Mouse (Mus musculus) urinary bladder, adult 2 months (tissue): Measurements from ENCODE around the gene Ugt1a6b. TPM values are rescaled to one million over a fixed set of nuclear protein-coding genes. Genes with fewer than 3 reads are reported as not detected.

Source experiments
- DNase-seq: peaks from one replicate; pipeline ENCODE4 v3.0.0; 2022; ENCODE audit warnings: low spot score
- polyA plus RNA-seq: library from polyadenylated mRNA; depleted of rRNA; stranded (reverse); fragments of >200 nt; gene quantifications from 2 replicates; pipeline ENCODE4 v1.2.3, GENCODE M21; 2012

Ugt1a6b gene
- polyA plus RNA-seq, 1 experiment: 31.7 TPM

DNA sequence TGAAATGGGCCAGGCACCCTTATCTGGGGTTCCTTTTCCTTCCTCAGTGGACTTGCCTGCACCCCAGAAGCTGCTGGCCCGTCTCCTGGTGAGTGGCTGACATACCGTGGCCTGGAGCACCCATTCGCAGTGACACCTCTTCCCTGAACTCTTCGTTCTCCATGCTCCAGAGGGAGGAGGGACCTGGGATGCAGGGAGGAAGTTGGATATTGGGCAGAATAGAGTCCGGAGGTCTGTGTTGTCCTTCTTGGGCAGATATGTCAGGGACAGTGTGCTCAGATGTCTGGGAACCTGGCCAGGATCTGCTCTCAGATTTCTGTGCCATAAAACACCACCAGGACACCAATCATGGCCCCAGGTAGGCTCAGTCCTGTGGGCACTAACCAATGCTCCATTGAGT lies 137.0 kb downstream of the Ugt1a6b start:
- peak; percentile 34 for DNase-seq

DNA sequence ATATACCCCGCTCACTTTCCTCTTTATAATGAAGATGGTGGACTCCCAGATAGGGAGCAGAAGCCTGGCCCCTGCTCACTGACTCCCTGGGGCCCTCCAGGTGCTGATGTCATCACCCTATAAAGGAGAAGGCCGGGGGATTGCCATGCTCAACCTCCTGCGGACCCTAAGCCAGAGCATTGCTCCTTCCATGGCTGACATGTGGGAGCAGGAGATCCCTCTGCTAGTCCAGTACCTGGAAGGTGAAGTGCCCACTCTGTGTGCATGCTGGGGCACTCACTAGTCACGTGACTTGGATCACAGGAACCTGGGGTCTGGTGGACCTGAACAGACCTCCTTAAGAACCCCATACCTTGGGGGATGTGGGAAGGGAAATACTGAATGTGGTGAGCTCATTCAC lies 137.5 kb downstream of the Ugt1a6b start:
- peak; percentile 43 for DNase-seq

DNA sequence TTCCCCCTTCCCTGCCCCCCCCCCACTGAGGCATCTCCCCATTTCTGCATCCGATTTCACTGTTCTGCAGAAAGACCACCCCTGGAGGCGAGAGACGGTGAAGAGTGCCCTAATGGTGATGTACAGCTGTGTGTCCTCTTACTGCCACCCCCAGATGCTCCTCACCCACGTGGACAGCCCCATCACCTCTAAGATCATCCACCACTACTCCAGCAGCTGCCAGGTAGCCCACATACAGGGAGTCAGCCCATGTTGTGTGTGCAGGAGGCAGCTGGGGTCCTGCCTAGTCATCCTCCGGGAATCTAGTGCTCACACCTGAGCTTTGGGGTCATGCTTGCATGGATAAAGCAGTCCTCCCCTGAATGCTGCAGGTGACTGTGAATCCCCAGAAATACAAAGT lies 140.8 kb downstream of the Ugt1a6b start:
- DNase-seq: no peak

DNA sequence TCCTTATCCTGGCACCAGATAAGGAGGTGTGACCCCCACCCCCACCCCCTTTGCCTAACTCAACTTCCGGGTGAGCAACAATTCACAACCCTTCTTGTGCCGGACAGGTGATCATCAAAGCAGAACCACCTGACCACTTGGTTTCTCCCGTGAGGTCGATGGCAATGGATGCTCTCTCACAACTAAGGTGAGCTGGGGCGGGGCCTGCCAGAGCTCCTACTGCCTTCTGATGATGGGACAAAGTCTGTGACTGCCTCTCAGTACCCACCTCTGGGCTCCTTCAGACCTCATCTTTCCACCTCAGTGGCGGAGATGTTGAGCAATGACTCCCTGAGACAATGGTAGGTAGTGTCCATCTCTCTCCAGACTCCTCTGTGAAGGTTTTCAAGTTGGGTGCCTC lies 142.8 kb downstream of the Ugt1a6b start:
- no peak for DNase-seq

DNA sequence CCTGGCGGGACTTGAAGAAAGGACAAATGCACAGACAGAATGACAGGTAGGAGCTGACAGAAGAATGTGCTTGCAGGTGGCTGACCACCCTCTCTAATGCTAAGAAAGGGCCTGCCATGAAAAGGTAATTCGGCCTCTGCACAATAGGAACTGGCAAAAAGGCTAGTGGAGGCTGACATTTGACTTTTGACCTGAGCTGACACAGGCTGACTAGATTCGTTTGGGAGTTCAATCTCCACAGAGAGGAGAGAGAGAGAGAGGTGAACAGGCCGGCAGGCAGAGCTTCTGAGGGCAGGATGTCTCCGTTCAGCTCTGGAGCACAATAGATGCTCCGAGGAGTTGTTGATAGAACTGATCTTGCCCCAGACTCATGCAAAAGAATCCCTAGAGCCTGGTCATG lies 143.3 kb downstream of the Ugt1a6b start:
- DNase-seq: no peak

DNA sequence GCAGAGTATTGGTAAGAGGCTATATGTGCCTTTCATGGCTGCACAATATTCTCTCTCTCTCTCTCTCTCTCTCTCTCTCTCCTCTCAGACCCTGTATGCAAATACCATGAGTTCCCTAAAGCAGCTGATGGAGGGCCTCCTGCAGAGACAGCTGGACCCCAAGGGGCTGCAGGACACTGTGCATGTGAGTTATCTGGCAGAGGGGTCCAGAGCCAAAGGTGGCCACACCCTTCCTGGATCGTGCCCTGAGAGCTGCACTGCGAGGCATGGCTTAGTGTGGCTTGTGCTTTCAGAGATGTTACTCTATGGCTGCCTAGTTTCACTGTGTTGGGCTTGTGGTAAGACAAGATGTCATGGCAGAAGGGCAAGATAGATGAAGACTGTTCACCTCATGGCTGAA lies 144.6 kb downstream of the Ugt1a6b start:
- no peak for DNase-seq

DNA sequence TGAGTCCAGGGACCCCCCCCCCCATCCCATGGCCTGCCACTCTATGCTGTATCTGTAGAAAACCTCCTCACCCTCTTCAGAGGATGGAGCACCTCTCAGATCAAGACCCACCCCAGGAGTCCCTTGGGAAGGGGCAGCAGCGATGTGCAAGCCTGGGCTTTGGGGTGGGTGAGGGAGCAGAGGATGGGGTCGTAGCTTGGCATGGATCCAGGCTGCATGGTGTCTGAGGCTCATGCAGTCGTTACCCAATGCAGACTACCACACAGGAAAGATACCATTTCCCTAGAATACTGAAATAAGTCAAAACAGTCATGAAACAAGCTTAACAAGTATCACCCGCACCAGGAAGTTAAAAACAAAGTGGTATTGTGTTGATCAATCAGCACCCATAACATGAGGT lies 145.6 kb downstream of the Ugt1a6b start:
- DNase-seq: no peak

DNA sequence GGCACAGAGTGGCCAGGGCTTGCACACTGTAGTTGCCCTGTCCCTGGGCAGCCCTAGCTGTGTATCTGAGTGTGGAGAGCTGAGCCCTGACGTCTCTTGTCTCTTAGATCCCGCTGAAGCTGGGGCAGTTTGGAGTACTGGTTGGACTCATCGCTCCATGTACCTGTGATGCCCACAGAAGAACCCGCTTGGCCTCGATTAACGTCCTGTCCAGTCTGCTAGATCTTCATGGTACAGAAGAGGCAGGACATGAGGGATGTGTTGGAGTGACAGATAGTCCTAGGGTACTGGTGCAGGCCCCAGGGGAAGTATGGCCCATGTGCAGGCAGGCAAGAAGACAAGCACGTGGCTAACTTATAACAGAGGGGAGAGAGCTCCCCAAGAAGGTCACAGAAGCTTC lies 146.5 kb downstream of the Ugt1a6b start:
- DNase-seq: no peak

DNA sequence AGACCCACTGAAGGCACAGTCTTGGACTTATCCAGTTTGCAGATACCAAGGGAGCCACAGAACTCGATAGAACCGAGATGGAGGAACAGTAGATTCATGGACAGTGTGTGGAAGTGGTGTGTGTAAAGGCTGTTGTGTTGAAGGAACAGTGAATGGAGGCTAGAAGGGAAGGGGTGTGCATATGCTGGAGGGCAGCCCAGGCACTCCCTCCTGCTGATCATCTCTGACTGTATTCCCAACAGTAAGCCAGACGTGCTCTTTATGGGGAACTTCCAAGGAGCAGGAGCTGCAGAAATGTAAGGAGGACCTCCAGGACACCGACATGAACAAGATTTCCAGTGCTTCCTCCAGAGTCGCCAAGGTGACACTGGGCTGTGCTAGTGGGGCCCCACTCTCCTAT lies 147.0 kb downstream of the Ugt1a6b start:
- DNase-seq: no peak

DNA sequence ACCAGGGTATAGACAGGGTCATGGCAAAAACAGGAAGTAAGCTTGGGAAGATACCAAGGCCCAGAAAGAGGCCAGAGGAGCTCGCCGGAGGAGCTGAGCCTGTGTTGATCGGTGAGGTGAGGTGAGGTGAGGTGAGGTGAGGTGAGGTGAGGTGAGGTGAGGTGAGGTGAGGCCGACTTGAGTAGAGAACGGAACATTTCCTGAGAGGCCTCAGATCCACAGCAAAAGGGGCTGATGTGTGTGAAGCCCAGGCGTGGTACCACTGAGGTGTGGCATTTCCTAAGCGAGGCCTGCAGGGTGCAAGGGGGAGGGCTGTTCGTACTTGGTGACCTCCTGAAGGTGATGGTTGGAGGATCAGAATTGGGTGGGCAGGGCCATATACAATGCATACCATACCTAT lies 150.1 kb downstream of the Ugt1a6b start:
- no peak for DNase-seq

DNA sequence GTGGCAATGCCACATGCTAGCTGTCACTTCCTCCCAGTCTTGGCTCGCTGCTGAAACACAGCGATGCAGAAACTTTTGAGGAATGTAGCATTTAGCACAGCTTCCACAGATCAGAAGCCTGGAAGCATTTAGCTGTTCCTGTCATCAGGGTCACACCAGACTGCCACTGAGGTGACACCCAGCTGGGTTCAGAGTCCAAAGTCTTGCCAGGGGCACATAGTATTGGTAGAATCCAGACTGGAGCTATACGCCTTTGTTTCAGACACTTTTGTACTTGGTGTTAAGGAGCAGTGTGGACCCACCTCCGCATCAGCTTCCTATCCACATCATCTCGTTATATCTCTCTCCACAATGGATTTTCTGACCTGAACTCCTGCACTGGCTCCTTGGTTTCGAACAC lies 150.5 kb downstream of the Ugt1a6b start:
- no peak for DNase-seq

DNA sequence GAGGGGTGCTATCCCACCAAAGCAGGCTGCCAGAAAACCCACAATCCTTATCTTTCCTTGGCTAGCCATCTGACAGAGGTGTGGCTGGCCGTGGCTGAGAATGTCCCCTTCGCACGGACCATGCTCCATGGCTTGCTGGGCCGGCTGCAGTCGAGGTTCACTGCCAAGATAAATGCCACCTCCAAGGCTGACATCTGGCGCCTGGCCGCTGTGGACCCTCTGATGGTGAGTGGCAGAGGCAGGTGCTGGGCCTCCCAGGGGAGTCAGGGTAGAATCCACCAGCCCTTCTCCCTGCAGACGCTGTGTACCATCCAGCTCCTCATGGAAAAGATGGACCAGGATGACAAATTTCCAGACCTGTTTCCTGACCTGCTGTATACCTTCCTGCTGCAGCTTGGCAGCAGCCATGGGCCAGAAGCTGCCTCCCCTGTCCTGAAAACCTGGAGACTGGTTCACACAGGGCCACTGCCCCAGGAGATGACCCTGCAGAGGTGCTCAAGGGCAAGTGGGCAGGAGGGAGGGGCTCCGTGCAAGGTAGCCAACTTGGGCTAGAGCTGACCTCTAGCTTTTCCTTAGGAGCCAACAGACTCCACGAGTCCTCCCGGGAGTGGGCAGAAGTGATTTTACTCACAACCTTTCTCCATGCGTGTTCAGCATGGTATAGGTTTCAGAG lies 151.9 kb downstream of the Ugt1a6b start:
- DNase-seq: no peak

DNA sequence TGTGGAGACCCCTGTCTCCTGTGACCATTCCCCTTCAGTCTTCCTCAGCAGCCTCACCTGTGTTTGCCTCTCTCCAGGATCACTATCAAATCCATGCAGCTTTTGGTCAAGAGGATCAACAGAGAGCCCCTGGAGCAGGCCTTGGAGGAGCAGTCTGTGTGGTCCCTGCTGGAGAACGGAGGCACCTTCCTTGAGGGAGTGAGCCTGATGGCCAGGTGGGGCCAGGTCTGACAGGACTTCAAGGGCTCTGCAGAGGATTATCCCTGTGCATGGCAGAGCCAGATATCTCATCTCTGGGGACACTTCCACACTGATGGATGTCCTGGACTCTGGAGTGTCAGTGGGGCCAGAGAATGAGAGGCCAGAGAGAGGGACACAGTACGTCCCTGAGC lies 152.4 kb downstream of the Ugt1a6b start:
- no peak for DNase-seq

DNA sequence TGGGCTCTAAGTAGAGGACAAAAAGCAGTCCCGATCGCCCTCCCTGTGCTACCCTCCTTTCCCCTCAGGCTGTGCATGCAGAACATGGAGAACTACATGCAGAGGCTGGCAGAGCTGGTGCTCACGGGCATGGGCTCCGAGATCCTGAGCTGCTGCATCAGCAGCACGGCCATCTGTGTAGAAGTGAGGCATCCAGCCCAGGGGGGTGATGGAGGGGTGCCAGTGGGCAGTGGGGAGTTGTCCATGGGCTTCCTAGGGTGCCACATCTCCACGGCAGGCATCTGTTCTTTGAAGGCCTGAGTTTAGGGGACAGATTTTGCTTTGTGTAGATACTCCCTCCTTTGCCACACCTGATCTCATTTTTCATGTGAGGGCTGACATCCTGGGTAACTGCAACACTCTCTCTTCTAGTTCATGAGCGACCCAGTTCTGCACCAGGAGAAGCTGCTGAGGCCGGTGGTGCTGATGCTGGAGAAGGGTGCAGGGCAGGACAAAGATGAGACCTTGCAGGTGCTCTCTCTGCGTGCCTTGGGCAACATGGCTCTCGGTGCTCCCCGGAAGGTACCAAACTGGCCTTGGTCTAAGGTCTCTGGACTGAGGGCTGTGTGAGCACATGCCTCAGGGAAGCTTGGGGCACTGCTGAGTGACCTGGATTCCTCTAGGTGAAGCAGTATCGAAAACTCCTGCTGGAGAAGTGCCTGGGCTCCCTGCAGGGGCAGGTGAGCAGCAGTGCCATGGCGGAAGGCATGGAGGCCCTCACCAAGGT lies 153.1 kb downstream of the Ugt1a6b start:
- no peak for DNase-seq

DNA sequence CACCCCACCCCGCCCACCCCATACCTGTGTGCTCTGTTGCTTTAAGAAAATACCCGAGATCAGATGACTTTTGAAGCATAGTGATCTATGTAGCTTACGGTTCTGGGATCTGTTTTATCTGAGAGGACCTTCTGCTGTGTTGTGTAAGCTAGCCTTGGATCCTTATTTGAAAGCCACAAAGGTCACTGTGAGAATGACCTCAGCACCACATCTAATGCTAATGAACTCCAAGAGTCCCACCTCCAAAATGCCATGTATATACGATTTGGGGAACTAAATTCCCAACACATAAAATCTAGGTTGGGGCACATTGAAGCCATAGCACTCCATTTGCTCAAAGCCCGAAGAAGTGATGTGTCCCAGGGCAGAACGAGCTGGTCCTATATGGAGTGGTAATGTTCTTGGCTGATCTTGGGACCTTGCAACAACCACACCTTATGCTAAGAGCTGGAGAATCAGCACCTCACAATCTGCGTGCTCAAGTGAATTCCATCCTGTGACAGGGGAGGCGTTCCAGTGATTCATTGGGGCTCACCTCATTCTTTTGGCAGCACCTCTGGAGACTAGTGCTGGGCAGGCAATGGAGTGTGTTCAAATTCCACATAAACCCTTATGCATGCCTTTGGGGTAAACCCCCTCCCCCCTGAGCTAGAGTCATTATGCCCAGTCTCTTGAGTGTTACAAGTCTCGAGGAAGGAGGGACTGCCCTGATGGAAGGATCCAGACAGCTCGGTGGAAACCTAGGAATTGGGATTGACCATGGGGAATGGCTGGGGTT lies 154.0 kb downstream of the Ugt1a6b start:
- no peak for DNase-seq

DNA sequence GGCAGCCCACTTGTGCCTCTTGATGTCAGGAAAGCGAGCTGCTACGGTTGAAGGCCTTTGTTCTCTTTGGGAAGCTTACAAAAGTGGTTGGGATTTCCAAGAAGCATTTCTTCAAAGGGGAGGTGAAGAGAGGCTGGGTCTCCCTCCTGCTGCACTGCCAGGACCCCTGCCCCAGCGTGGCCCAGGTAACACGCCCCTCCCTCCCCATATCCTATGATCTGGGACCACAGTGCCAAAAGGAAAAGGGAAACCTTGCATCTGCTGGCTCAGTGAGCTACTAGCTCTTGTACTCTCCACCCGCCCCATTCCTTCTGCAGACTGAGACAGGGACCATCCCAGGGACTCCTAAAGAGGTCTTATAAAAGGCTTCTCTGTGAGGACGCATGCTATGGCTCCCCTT lies 154.6 kb downstream of the Ugt1a6b start:
- no peak for DNase-seq

DNA sequence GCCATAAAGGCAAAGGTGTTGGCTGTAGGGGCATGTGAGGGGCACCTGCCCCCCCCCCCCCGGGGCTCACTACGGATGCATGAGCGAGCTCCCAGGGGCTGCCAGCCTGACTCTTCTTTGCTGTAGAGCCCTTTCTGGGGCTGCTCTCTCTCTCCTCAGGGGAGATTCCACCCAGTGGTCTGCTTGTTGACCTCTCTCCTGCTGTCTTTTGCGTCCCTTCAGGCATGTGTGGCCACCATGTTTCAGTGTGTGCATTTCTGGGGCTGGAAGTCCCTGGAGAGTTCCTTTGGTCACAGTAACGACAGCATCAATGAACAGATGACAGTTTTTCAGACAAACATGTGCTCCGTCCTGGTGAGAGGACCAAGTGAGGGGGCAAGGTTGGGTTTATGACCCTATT lies 155.3 kb downstream of the Ugt1a6b start:
- no peak for DNase-seq

DNA sequence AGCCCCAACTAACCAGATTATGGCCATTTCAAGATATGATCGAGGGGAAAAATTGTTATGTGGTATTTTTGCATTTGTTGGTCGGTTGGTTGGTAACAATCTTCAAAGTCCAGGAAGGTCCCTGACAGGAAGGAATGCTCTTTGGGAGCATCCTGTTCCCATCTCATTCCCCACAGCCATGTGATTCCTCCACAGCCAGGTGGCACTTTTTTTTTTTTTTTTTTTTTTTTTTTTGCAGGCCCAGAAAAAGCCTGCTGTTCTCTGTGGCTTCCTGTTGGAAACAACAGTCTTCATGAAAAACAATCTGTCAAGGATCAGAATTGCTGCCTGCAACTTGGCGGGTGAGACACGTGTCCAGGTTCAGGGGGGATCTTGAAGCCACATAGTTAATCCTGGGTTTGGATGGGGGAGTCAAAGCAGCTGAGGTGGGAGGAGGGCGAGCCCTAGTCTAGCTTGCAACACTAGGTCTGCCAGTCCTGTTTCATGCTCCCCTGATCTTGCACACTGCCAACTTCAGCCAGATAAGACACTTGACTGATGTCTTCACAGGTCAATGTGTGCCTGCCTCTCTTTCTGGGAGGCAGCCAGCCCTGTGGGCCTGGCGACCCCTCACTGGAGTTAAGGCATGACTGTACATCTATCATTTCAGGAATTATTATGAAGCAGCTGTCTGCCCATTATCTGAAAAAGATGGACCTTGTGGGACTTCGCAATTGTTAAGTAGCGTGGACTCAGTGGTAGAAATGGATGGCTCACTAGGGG lies 156.0 kb downstream of the Ugt1a6b start:
- no peak for DNase-seq

DNA sequence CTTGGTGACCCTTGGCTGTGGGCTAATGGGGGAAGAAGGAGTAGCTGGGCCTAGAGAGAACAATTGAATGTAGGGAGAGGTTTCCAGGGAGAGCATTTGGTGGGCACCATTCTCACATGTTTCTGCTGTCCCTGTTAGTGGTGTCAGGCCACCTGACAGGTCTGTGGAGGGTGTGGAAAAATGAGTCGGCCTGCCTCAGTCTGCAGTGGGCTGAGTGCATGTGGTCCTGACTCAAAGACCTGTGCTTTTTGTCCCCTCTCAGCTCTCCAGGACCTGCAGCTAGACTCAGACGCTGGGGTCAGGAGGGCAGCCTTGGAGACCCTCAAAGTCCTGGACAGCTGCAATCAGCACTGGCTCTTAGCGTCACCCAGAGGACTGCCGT lies 156.6 kb downstream of the Ugt1a6b start:
- DNase-seq: no peak

DNA sequence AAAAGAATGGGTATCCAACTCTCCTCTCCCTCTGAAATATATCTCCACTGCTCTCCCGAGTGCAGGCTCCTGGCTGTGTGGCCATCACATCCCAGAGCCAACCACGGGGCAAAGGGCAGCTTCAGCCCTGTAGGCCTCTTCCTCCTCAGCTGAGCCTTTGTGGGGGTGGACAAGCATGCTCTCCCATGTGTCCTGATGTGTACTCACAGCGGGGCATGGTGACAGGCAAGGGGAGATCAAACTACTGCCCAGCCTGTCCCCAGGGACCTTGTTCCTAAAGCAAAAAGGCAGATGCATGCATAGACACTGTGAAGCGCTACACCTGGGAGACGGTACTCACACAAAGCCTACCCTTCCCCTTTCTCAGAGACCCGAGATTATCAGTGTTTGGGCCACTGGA lies 157.1 kb downstream of the Ugt1a6b start:
- no peak for DNase-seq

DNA sequence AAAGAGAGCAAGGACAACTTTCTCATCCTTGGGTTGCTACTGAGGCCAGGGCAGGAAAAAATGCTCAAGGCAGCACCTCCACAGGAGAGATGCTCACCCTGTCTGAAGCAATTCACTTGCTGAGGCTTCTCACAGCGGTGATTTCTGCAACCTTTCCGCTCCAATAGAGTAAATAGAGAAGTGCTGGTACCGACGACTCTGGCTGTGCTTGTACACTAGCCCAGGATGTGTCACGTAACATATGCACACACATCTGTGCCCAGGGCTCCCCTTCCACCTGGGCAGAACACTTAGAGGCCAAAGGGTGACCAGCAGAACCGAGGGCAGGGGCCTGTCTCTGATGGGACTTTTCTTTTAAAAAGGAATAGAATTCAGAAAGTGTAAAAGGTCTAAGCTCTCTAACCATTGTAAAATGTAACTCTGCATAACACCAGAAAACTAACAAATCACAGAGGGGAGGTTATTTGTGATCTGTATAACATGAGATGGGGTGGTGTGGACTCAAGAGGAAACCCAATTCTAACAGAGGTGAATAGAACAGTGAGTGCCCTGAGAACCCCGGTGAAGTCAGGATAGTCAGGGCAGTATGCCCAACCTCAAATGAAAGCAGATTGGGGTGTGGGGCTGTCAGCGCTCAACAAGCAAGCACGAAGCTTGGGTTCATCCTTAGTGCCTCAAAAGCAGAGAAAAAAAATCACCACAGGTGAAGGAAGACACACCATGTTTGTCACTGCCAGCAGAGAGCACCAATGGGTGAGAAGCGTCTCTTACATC lies 157.7 kb downstream of the Ugt1a6b start:
- peak; percentile 40 for DNase-seq
